Mouse (Mus musculus) splenic B cell, adult 2 months (primary cell): ENCODE results near the gene Arhgap20.

Experiments used
- DNase-seq: peaks from one replicate; pipeline ENCODE4 v3.0.0-alpha.2; 2011; ENCODE audit warnings: low read depth, low spot score
- H3K27me3 ChIP-seq: 2 replicates; pipeline ENCODE4 v1.6.1; 2012; ENCODE audit warnings: mild to moderate bottlenecking, low read length, moderate library complexity, mixed read lengths; ENCODE audit not compliant: control insufficient read depth, poor library complexity, insufficient read depth, severe bottlenecking
- H3K36me3 ChIP-seq: 2 replicates; pipeline ENCODE4 v1.6.1; 2012; ENCODE audit warnings: mild to moderate bottlenecking, low read length, moderate library complexity, mixed read lengths; ENCODE audit not compliant: control insufficient read depth, poor library complexity, insufficient read depth, severe bottlenecking

Gene Arhgap20

DNA sequence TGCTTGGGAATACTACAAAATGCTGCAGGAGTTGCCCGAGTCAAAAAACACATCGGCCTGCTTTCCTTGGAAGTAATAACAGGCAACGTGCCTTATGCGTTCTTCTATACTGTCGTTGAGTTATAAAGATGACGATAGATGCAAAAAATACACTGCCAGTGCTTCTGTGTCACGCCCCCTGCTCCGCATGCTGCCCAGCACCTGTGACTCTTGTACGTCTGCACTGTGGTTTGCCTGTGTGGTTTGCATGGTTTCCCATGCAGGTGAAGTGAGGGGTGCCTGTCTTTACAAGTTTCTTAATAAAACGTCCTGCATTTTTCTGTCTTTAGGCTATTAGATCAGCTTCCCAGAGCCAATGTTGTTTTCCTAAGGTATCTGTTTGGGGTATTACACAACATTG, 80.7 kb downstream of the Arhgap20 start:
- DNase-seq = no peak
- no peaks in the 10 kb centered on the region for H3K36me3 ChIP-seq
- H3K27me3 ChIP-seq = no peaks in the 10 kb centered on the region

DNA sequence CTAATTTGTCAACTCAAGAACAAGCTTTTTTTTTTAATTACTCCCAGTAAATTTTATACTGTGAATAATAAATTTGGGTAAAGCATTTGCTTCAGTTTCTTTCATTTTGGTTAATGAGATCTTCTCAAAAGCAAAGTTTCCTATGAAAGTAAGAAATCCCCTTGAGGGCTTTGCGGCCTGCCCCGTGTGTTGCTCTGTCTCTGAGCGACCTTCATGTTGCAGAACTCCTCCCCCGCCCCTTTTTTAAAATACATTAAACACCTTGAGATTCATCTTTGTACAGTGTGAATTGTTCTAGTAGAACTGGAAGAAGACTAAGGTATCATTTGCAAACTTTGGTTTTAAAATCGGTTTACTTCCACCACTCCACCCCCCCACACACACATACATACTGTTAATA, 88.6 kb downstream of the Arhgap20 start:
- DNase-seq = no peak

DNA sequence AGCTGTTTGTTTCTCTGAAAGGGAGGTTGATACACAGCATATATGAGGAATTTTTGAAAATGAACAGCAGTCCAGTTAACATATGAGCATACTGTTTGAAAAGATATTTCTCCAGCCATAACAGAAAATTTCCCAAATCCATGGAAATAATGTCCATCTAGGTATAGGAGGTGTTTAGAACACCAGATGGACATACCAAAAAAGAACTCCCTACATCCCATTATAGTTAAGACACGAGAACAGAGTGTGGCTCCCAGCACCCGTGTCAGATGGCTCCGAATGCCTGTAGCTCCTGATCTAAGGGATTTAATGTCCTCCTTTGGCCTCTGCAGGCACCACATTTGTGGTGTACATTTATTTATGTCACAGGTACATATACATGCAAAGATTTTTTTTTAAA, 99.1 kb downstream of the Arhgap20 start:
- no peak for DNase-seq
- Histone ChIP-seq H3K27me3 (no peaks in the 10 kb centered on the region), H3K36me3 (no peaks in the 10 kb centered on the region)

More for the DNA sequence above, 88.6 kb downstream of the Arhgap20 start:
- Histone ChIP-seq H3K36me3 (no peaks in the 10 kb centered on the region), H3K27me3 (no peaks in the 10 kb centered on the region)

DNA sequence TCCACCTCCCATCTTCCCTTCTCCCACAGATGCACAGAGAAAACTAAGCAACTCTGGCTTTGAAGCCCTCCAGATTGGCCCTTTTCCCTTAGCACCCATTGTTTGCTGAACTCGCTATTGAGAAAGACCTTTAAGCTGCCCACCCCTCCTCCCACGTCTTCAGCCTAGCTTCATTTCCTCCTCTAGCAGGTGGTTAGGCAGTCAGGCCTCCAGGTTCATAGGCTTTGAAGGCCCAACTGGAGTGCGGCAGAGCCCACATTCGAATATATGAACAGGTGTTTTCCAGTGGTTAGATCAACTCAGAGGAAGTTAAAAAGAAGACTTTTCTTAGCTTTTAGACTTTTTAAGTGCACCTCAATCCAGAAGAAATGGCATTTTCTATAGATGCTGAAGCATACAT, 101.5 kb downstream of the Arhgap20 start:
- DNase-seq = no peak
- Histone ChIP-seq H3K36me3 (no peaks in the 10 kb centered on the region), H3K27me3 (no peaks in the 10 kb centered on the region)

DNA sequence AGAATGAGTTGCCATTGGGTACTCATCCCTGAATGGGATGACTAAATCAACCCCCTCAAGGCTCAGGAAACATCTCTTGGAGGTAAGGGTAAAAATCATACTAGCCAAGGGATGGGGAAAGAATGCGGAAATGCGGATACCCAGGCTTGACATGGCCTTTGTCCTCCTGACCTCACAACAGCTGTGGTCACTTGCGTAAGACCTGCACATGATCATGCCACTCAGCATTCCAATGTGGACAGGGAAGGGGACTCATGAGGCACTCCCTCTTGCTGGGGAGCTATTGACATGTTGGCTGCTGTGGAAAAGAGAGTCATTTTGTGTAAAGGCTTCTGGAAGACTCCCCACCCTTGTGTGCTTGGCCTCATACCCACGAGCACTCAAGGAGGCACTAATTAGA, 103.9 kb downstream of the Arhgap20 start:
- DNase-seq = no peak
- Histone ChIP-seq H3K27me3 (no peaks in the 10 kb centered on the region), H3K36me3 (no peaks in the 10 kb centered on the region)

DNA sequence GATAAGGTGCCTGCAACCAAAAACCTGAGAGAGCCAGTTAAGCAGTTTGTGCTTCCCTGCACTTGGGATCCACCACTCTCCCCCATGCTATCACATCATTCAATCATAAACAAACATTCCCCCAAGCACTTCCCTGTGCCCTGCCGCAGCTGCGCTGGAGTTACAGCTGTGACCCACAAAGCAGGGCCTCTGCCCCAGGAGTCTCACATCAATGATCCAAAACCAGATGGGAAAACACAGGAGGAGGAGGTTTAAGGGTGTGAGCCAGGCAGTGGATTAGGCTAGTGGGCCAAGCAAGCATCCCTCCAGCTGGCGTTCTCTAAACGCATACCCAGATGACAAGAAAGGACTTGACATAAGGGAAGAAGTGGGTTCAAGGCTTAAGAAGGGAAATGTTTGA, 109.2 kb downstream of the Arhgap20 start:
- no peaks in the 10 kb centered on the region for H3K36me3 ChIP-seq
- DNase-seq = no peak
- no peaks in the 10 kb centered on the region for H3K27me3 ChIP-seq

DNA sequence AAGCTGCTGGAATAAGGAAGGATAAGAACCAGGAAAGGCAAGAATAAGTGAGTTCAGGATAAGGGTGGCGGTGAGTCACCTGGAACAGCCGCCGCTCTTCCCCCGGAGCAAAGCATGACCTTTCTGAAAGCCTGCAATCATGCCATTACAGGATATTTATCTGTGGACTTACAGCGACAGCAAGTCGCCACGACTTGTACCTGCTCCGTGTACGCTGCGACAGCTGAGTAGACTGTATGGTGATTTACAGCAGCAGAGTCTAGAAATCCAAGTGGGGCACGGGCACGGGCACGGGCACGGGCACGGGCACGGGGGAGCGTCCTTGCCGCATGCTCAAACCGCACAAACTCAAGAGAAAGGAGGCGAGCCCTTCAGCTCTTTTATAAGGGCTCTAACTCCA, 110.4 kb downstream of the Arhgap20 start:
- no peaks in the 10 kb centered on the region for H3K27me3 ChIP-seq
- H3K36me3 ChIP-seq = no peaks in the 10 kb centered on the region
- DNase-seq = no peak

DNA sequence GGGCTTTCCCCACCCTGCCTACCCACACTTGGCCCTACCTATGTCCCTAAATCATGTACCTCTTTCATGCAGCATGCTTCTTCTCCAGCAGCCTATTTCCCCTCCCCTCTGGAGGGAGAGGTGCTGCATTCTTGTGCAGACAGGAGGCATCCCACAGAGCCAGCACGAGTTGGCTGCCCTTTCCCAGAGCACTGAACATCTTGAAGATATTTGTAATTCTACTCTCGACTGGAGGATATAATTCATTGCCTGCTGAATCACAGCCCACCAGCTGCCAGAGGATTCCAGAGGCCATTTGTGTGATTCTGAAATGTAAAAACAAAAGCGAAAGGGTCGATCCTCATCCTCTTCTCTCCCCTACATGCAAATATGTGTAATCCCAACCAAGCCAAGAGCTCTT, 116.2 kb downstream of the Arhgap20 start:
- no peaks in the 10 kb centered on the region for H3K36me3 ChIP-seq
- no peaks in the 10 kb centered on the region for H3K27me3 ChIP-seq
- no peak for DNase-seq

DNA sequence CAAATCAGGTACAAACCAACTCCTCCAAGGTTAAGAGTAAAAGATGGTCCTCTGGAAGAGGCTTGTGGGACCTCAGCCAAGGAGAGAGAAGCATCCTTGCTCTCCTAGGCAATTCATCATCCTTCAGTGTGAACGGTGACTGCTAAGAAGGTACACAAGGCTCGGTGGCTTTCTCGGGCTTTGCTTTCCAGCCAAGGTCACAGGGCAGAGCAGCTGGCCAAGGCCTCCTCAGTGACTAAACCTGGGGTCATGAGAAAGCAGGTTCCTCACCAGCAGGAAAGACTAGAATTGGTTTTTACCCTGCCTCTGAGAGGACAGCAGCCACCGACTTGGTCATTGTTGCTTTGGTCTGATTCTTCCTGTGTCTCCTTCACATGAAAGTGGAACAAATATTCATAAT, 116.7 kb downstream of the Arhgap20 start:
- DNase-seq = no peak
- no peaks in the 10 kb centered on the region for H3K36me3 ChIP-seq
- no peaks in the 10 kb centered on the region for H3K27me3 ChIP-seq

DNA sequence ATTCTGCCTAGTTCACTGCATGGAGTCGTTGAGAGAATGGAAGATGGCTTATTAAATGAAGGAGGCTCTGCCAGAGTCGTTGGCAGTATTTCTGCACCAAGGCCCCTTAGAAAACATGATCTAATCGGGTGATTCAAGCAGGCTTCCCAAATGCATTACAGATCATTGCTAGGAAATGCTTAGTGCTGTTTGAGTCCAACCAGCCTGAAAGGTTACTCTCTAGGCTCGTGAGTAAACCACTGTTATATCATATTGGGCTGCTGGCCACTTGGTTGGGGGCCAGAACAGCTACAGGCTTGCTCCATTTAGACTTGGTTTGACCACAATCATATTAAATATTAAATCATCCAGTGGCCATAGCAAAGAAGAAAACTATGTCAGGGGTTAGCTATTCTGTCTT, 118.2 kb downstream of the Arhgap20 start:
- Histone ChIP-seq H3K27me3 (no peaks in the 10 kb centered on the region), H3K36me3 (no peaks in the 10 kb centered on the region)
- no peak for DNase-seq

DNA sequence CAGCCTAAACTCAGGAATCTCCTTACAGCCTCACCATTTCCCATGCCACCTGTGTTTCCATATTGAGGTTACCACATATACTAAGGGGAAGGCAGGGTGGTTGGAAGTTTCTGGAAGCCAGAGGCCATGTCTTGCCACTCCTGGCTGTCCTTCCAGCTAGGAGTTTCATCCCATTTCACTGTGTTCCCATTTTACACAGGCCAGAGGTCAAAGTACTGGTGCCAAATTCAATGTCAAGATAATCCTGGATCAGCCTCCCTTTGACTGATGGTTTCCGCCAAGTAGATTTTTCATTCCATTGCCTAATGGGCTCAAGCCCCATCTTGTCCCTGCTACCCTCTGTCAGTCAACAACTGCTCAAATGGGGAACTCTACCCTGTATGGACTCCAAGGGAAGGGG, 127.8 kb downstream of the Arhgap20 start:
- Histone ChIP-seq H3K36me3 (no peaks in the 10 kb centered on the region), H3K27me3 (no peaks in the 10 kb centered on the region)
- no peak for DNase-seq
